Mouse (Mus musculus): ENCODE results near the gene Tsks. TPM values are rescaled to one million over a fixed set of nuclear protein-coding genes. Genes with fewer than 3 reads are reported as not detected.

Tsks gene
- polyA plus RNA-seq, 1 experiment from 2014 or later, result not detected

DNA sequence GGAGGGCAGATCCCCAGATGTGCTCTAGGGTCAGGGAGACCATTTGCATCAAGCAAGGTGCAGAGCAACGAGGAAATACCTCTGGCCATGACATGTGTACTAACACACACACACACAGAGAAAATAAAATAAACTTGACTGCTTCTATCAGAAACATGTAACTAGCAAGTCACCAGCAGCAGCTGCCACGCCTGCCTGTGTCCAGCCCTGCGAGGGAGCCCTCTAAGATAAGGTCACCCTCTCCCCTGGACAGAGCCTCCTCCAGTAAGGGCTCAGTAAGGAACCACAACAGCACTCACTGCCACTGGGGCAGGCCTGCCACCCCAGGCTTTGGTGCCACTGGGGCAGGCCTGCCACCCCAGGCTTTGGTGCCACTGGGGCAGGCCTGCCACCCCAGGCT, 24.8 kb upstream of the Tsks start:
- H3K36me3 ChIP-seq (ENCODE audit: inconsistent target), result peaks cover 55% of the 10 kb centered on the region
- WGBS (ENCODE audit: missing documents), result 91% methylated on average over 3 of the region's 3 CpGs
- peaks cover 64% of the 10 kb centered on the region; the same call in 1 of the 2 replicates for H3K79me2 ChIP-seq (ENCODE audit: inconsistent target)
- no peak overlapping the region for H3K27ac ChIP-seq
- H3K4me3 ChIP-seq (ENCODE audit: inconsistent target), result no peak overlapping the region

DNA sequence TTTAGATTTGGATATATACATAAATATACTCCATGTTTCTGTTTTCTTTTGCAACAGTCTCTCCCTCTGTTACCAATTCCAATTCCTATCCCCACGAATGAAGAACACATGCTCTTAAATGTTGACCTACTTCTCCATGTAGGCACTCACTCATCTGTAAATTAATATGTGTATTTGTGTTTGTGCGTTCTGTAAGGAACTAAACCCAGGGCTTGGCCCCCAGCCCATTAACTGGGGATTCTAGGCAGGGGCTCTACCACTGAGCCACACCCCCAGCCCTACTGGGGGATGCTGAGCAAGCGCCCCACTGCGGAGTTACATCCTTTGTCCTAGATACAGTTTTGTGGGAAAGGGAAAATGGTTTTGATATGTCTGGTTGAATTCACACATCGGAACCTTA, 23.9 kb upstream of the Tsks start:
- 95% methylated on average over 5 of the region's 5 CpGs for WGBS (ENCODE audit: missing documents)
- H3K4me3 ChIP-seq (ENCODE audit: inconsistent target), result no peak overlapping the region
- peaks cover 46% of the 10 kb centered on the region for H3K36me3 ChIP-seq (ENCODE audit: inconsistent target)
- no peak overlapping the region for H3K27ac ChIP-seq
- peaks cover 70% of the 10 kb centered on the region; the same call in 1 of the 2 replicates for H3K79me2 ChIP-seq (ENCODE audit: inconsistent target)

DNA sequence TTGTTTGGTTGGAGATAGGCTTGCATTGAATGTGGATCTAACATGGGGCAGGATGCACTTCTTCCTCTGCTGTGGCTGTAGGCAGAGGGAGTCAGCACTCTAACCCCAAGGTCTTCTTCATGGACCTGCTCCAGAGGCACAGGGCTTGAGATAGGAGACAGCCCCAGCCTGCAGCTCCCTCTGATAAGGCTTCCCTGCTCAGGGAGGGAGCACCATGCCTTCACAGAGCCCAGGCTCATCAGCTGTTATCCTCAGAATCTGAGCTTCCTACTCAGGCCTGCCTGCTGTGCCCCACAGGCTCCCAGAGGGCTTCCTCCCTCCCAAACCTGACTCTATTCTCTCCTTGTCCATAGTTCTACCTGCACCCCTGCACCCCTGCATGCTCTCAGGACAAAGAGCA, 20.5 kb upstream of the Tsks start:
- Histone ChIP-seq H3K79me2 (ENCODE audit: inconsistent target) (peaks cover 94% of the 10 kb centered on the region), H3K27ac (no peak overlapping the region), H3K4me3 (ENCODE audit: inconsistent target) (no peak overlapping the region), H3K36me3 (ENCODE audit: inconsistent target) (peaks cover 35% of the 10 kb centered on the region; the same call in 1 of the 2 replicates)

DNA sequence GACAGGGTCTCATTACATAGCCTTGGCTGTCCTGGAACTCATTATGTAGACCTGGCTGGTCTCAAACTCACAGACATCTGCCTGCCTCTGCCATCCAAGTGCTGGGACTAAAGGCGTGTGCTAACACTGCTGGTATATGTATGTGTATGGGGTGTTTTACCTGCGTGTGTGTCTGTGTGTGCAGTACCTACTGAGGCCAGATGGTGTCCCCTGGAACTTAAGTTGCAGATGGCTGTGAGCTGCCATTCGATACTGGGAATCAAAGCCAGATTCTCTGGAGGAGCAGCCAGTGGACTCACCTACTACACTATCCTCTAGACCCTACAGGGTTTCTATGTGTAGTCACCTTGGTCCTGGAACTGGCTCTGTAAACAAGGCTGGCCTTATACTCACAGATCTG, 17.5 kb upstream of the Tsks start:
- Histone ChIP-seq H3K36me3 (ENCODE audit: inconsistent target) (peaks cover 33% of the 10 kb centered on the region; the same call in 1 of the 2 replicates), H3K27ac (no peak overlapping the region), H3K4me3 (ENCODE audit: inconsistent target) (no peak overlapping the region), H3K79me2 (ENCODE audit: inconsistent target) (peaks cover 80% of the 10 kb centered on the region)
- WGBS (ENCODE audit: missing documents), result 87% methylated on average over 3 of the region's 3 CpGs

DNA sequence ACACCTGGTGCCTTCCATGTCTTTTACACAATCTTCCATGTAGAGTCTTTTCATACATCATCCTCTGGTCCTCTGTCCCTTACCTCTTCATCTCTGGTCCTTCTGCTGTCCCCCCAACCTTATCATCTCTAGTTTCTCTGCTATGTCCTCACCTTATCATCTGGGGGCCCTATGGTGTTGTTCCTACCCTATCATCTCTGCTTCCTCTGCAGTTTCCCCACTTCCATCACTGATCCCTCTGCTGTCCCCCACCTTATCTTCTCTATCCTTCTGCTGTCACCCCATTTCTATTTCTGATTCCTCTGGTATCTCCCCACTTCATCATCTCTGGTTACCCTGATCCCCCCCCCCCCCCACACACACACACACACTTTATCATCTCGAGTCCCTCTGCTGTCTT, 14.4 kb upstream of the Tsks start:
- H3K79me2 ChIP-seq (ENCODE audit: inconsistent target), result peaks cover 52% of the 10 kb centered on the region
- peak overlapping the region; percentile 64 for H3K4me3 ChIP-seq (ENCODE audit: inconsistent target)
- H3K27ac ChIP-seq, result peak overlapping the region; percentile 46
- peaks cover 14% of the 10 kb centered on the region; the same call in 1 of the 2 replicates for H3K36me3 ChIP-seq (ENCODE audit: inconsistent target)
- no CpG with 5 or more reads among the region's 1 CpGs for whole genome bisulfite sequencing (ENCODE audit: missing documents)

DNA sequence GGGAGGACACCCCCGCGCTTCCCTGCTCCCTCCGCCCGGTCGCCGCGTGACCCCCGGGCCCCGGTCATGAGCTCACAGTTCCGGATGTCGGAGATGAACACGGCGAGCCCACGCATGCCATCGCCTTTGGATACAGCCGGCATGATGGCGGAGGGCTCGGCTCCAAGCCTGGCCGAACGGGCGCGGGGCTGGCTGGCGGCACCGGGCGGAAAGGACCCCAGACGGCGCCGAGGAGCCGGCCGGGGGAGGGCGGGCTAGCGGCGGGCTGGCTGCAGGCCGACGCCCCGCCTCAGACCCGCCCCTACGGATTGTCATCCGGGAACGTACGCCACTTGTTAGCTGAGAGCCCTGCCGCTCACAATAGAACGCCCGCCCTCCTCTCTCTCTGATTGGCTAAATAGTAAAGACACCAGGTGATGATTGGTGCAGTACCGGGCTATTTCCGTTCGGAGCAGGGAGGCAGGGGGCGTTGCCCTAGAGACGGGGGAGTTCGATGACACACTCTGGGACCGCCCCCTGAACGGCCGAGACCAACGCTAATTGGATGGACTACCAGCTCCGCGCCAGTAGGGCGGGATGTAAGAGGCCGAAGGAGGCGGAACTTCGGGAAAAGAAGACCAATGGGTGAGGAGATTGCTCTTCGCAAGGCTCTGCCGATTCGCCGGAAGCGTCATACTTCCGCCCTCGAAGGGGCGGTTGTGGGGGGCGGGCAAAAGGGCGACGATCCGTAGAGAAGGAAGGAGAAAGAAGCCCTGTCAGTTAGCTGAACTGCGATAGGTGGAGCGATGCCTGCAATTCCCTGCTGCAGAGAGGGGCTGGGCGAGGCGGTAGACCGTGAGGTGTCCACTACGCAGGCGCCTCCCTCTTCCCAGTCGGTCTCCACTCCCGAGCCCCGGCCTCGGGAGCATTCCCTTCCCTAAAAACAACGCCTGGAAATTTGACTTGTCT, 13.5 kb upstream of the Tsks start, which contains the start of gene Ap2a1:
Gene Ap2a1, minus strand, starts transcription at position 293 of the 948 bp plus-strand sequence.
- WGBS (ENCODE audit: missing documents), result under 1% methylated on average over 77 of the region's 84 CpGs
- H3K79me2 ChIP-seq (ENCODE audit: inconsistent target), result peaks cover 46% of the 10 kb centered on the region
- peaks cover 11% of the 10 kb centered on the region; the same call in 1 of the 2 replicates for H3K36me3 ChIP-seq (ENCODE audit: inconsistent target)

DNA sequence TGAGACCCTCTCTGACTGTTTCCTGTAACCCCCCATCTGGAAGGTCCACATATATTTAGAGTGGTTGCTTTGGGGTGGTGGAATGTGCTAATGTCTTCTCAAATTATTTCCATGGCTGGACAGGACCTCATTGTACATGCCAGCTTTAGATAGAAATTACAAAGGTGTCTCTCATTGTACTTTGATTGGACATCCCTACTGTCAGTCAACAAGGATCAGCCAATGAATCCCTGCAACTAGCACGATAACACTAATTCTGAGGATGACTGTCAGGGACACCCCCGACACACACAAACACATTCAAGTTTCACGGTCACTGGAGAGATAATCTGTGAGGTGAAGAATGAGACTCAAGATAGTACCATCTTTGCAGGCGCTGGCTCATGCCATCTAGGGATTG, 4.3 kb upstream of the Tsks start:
- WGBS (ENCODE audit: missing documents), result 89% methylated on average over 4 of the region's 4 CpGs
- no peaks in the 10 kb centered on the region for H3K36me3 ChIP-seq (ENCODE audit: inconsistent target)
- no peak overlapping the region for H3K4me3 ChIP-seq (ENCODE audit: inconsistent target)
- no peak overlapping the region for H3K27ac ChIP-seq
- no peaks in the 10 kb centered on the region for H3K79me2 ChIP-seq (ENCODE audit: inconsistent target)

More for the DNA sequence above, 13.5 kb upstream of the Tsks start, which contains the start of gene Ap2a1:
- peak within 1 kb of the TSS; percentile 64 for H3K4me3 ChIP-seq (ENCODE audit: inconsistent target)
- peak within 1 kb of the TSS; percentile 77 for H3K27ac ChIP-seq

DNA sequence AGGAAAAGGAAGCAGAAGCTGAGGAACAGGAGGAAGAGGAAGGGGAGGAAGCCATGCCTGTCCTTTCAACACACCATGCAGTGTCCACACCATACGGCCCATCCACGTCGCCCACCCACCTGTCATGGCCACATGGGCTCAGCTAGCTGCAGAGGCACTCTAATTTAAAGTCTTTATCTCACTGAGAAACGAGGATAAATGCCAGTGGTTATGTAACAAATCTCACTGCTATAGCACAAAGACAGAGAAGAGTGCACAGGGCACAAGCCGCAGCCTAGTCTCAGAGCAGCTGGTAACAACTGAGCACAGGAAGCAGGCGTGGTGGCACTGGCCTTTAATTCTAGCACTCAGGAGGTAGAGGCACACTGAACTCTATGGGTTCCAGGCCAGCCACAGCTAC, 6.9 kb downstream of the Tsks start:
- 21% methylated on average over 6 of the region's 6 CpGs for WGBS (ENCODE audit: missing documents)
- no peaks in the 10 kb centered on the region for H3K36me3 ChIP-seq (ENCODE audit: inconsistent target)
- H3K27ac ChIP-seq, result no peak overlapping the region
- H3K79me2 ChIP-seq (ENCODE audit: inconsistent target), result no peaks in the 10 kb centered on the region
- H3K4me3 ChIP-seq (ENCODE audit: inconsistent target), result no peak overlapping the region

DNA sequence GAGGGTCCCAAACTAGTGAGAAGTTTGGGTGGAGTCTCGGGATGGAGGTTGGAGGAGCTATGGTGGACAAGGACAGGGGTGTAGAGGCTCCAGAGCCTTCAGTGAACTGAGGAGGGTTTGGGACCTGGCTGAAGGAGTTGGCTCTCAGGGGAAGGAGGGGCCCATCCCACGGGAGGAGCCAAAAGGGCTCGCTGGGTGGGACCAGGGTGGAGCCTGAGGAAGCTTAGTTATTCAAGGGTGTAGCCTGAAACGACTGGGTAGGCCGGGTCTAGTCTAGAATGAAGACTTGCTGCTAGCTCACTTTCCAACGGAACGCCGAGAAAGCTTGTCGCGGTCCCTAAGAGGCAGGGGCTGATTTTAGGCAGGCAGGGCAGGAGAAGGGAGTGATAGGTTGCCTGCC, 9.0 kb downstream of the Tsks start:
- H3K27ac ChIP-seq, result peak overlapping the region; percentile 38
- no peaks in the 10 kb centered on the region for H3K36me3 ChIP-seq (ENCODE audit: inconsistent target)
- peak overlapping the region; percentile 50 for H3K4me3 ChIP-seq (ENCODE audit: inconsistent target)
- no peaks in the 10 kb centered on the region for H3K79me2 ChIP-seq (ENCODE audit: inconsistent target)
- under 1% methylated on average over 10 of the region's 10 CpGs for WGBS (ENCODE audit: missing documents)

DNA sequence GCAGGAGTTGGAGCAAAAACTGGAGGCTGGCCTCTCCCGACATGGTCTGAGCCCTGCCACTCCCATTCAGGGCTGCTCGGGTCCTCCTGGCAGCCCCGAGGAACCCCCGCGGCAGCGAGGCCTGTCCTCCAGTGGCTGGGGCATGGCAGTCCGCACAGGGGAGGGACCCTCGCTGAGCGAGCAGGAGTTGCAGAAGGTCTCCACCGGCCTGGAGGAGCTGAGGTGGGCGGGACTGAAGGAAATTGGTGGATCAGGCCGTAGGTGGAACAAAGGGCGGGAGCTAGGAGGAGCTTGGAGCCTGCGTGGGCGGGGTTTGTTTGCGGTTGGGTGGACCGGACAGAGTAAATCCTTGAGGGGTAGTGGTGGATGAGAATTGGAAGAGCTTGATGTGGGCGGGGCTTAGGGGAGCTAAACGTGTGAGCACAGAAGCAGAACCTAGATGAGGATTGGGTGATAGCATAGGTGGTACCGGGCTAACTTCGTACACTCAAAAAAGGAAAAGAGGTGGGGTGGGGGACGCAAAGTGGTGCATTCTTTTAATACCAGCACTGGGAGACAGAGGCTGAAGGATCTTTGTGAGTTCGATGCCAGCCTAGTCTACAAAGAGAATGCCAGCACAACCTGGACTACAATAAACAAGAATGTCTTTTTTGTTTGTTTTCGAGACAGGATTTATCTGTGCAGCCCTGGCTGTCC, 9.8 kb downstream of the Tsks start:
- Histone ChIP-seq H3K36me3 (ENCODE audit: inconsistent target) (no peaks in the 10 kb centered on the region), H3K4me3 (ENCODE audit: inconsistent target) (peak overlapping the region; percentile 50), H3K27ac (peak overlapping the region; percentile 38), H3K79me2 (ENCODE audit: inconsistent target) (no peaks in the 10 kb centered on the region)
- WGBS (ENCODE audit: missing documents), result 5% methylated on average over 24 of the region's 24 CpGs

DNA sequence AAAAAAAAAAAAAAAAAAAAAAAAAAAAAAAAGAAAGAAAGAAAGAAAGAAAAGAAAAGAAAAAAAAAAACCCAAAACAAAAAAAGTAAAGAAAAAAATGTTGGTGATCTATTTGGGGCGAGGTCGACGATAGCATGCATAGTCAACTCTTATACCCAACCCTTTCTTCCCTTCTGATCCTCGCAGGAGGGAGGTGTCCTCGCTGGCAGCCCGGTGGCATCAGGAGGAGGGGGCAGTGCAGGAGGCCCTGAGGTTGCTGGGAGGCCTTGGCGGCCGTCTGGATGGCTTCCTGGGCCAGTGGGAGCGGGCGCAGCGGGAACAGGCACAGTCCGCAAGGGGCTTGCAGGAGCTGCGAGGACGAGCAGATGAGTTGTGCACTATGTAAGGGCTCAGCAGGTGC, 10.6 kb downstream of the Tsks start:
- no peaks in the 10 kb centered on the region for H3K36me3 ChIP-seq (ENCODE audit: inconsistent target)
- H3K27ac ChIP-seq, result no peak overlapping the region
- 82% methylated on average over 11 of the region's 14 CpGs for WGBS (ENCODE audit: missing documents)
- no peak overlapping the region for H3K4me3 ChIP-seq (ENCODE audit: inconsistent target)
- no peaks in the 10 kb centered on the region for H3K79me2 ChIP-seq (ENCODE audit: inconsistent target)

DNA sequence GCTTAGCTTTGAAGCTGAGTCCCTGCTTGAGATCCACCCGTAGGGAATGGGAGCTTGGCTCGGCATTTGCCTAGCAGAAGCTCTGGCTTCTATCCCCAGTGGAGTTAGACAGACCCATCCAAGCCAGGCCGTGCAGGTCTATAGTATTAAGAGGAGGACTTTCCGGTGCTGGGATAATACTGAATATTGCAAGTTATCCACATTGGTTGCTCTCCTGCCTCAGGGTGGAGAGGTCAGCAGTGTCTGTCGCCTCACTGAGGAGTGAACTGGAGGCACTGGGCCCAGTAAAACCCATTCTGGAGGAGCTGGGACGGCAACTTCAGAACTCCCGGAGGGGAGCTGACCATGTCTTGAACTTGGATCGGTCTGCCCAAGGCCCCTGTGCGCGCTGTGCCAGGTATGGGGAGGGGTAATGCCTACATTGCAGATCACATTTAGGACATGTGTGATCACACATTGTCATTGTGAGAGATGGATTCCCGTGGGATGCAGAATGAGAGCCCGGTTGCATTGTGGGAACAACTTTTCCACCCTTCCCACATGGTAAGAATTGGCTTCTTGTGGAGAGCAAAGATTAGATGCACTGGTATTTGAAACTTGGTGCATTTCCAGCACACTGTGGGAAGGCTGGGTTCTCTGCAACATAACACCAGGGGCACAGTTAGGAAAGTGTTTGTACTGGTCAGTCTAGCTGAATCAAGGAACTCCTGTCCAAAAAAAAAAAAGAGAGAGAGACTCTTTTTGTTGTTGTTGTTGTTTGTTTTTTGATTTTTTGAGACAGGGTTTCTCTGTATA, 11.3 kb downstream of the Tsks start:
- no peak overlapping the region for H3K27ac ChIP-seq
- H3K79me2 ChIP-seq (ENCODE audit: inconsistent target), result no peaks in the 10 kb centered on the region
- H3K4me3 ChIP-seq (ENCODE audit: inconsistent target), result no peak overlapping the region
- WGBS (ENCODE audit: missing documents), result 98% methylated on average over 10 of the region's 12 CpGs
- no peaks in the 10 kb centered on the region for H3K36me3 ChIP-seq (ENCODE audit: inconsistent target)

DNA sequence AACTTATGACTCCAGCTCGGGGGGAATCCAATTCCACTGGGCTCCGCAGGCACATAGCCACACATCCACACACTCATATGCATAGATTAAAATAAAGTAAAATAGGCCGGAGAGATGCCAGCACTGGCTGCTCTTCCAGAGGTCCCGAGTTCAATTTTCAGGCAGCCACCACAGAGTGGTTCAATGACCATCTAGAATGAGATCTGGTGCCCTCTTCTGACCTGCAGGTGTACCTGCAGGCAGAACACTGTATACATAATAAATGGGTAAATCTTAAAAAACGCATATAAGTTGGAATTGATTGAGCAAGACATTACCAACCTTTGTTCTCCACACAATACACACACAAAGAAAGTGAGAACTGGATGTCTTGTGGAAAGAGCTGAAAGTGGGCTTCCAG, 12.6 kb downstream of the Tsks start:
- Histone ChIP-seq H3K36me3 (ENCODE audit: inconsistent target) (no peaks in the 10 kb centered on the region), H3K27ac (no peak overlapping the region), H3K79me2 (ENCODE audit: inconsistent target) (no peaks in the 10 kb centered on the region), H3K4me3 (ENCODE audit: inconsistent target) (no peak overlapping the region)
- WGBS (ENCODE audit: missing documents), result 41% methylated on average over 5 of the region's 5 CpGs

DNA sequence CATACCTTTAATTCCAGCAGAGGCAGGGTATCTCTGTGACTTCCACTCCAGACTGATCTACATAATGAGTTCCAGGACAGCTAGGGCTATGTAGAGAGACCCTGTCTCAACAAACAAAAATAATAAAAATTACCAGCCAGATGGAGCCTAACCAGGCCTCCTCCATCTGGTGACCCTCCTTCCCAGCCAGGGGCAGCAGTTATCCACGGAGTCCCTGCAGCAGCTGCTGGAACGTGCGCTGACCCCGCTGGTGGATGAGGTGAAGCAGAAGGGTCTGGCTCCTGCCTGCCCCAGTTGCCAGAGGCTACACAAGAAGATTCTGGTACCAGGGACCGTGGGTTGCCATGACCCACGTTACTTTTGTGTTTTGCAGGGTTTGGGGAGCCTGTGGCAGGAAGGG, 13.3 kb downstream of the Tsks start:
- no peaks in the 10 kb centered on the region for H3K79me2 ChIP-seq (ENCODE audit: inconsistent target)
- WGBS (ENCODE audit: missing documents), result 91% methylated on average over 6 of the region's 6 CpGs
- H3K36me3 ChIP-seq (ENCODE audit: inconsistent target), result no peaks in the 10 kb centered on the region
- no peak overlapping the region for H3K27ac ChIP-seq
- no peak overlapping the region for H3K4me3 ChIP-seq (ENCODE audit: inconsistent target)

Measured in macrophage (primary cell).